Mouse (Mus musculus): ENCODE data around the gene Ccdc138. TPM values are rescaled to one million over a fixed set of nuclear protein-coding genes. Genes with fewer than 3 reads are reported as not detected.

The Ccdc138 gene
- 6.2 TPM for polyA plus RNA-seq (2014; fragmentation: Illumina TruSeq; extraction: RNeasy Lipid Tissue Mini Kit (QIAGEN cat#74804); ENCODE audit: low read depth, low replicate concordance)

DNA sequence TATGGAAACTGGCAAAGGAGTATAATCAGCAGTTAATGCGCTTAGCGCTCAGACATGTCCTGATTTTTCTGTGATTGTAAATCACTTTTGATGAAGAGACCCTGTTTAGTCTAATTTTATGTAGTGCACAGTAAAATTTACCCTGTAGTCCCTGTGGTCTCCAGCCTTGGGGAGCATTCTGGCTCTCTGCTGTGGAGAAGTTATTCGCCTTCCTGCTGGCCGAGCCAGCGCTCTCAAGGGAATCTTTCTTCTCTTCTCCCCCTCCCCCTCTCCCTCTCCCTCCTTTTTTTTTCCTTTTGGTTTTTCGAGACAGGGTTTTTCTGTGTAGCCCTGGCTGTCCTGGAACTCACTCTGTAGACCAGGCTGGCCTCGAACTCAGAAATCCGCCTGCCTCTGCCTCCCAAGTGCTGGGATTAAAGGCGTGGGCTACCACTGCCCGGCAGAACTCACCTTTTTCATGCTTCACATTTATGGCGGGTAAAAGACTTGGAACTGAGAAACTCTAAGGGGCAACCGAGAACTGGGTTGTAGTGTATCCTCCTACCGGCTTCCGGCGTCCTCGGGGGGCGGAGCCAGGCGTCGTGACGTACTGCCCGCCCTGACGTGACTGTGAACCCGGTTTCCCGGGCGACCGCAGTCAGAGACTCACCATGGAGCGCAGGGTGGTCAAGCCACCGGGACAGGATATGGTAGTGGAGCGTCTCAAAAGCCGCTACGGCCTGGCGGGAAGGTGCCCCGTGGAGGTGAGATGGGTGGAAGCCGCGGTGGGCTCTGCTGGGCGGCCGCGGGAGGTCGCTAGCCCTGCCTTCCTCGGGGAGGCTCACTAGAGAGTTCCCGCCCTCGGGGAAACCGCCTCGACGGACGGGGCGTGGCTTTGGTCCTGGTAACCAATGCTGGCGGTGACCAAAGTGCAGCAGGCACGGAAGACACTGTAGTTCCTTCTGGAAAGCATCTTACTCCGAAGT, at the start of gene Ccdc138:
Gene Ccdc138 (plus strand): TSS at position 629 of the 965 bp plus-strand sequence.

Other genes with a start within 250 kb of the Ccdc138 start
- 25.6 TPM for gene Gcc2, start 242.5 kb upstream of the Ccdc138 start, polyA plus RNA-seq (2014; fragmentation: Illumina TruSeq; extraction: RNeasy Lipid Tissue Mini Kit (QIAGEN cat#74804); ENCODE audit: low read depth, low replicate concordance)
- 20.8 TPM for gene Lims1, start 174.5 kb upstream of the Ccdc138 start, polyA plus RNA-seq (2014; fragmentation: Illumina TruSeq; extraction: RNeasy Lipid Tissue Mini Kit (QIAGEN cat#74804); ENCODE audit: low read depth, low replicate concordance)
- 51.1 TPM for gene Ranbp2, start 51.0 kb upstream of the Ccdc138 start, polyA plus RNA-seq (2014; fragmentation: Illumina TruSeq; extraction: RNeasy Lipid Tissue Mini Kit (QIAGEN cat#74804); ENCODE audit: low read depth, low replicate concordance)
- not detected for gene Edar, start 177.7 kb downstream of the Ccdc138 start, polyA plus RNA-seq (2014; fragmentation: Illumina TruSeq; extraction: RNeasy Lipid Tissue Mini Kit (QIAGEN cat#74804); ENCODE audit: low read depth, low replicate concordance)
- gene Gm17542, start 220.3 kb downstream of the Ccdc138 start, polyA plus RNA-seq (2014; fragmentation: Illumina TruSeq; extraction: RNeasy Lipid Tissue Mini Kit (QIAGEN cat#74804); ENCODE audit: low read depth, low replicate concordance), result not detected